Mouse (Mus musculus) G1E (cell line): ENCODE measurements around the gene Zc3hav1. TPM values are rescaled to one million over a fixed set of nuclear protein-coding genes. Genes with fewer than 3 reads are reported as not detected.
A peak's percentile ranks its signal among the peaks of the same experiment; 100 is the strongest.

Experiments used
- ATAC-seq: 2 replicates; pipeline ENCODE4 v1.8.0; 2016; ENCODE audit warnings: mild to moderate bottlenecking; ENCODE audit not compliant: insufficient number of reproducible peaks, poor library complexity, low FRiP score, severe bottlenecking; ENCODE audit errors: extremely low read depth
- DNase-seq: peaks from one replicate; pipeline ENCODE4 v3.0.0; 2012; ENCODE audit warnings: low spot score
- H3K27me3 ChIP-seq: 2 replicates; pipeline ENCODE4 v1.6.1; 2012; ENCODE audit warnings: mild to moderate bottlenecking, low read length, inconsistent platforms; ENCODE audit not compliant: insufficient read depth
- H3K36me3 ChIP-seq: replicated peaks from 2 replicates; pipeline ENCODE3; 2012; ENCODE audit warnings: mild to moderate bottlenecking, inconsistent platforms
- H3K4me1 ChIP-seq: 2 replicates; pipeline ENCODE4 v1.6.1; 2012; ENCODE audit warnings: low read depth, low read length, inconsistent platforms, mixed read lengths; ENCODE audit not compliant: insufficient read depth
- H3K4me3 ChIP-seq: 2 replicates; pipeline ENCODE4 v1.5.1; 2012; ENCODE audit warnings: low read depth, mild to moderate bottlenecking, inconsistent platforms, low read length, moderate library complexity, mixed read lengths
- H3K9me3 ChIP-seq: replicated peaks from 2 replicates; pipeline ENCODE4 v1.6.1; 2012; ENCODE audit warnings: inconsistent platforms
- CTCF ChIP-seq: IDR thresholded peaks from 2 replicates; pipeline ENCODE4 v1.5.1; 2012; ENCODE audit warnings: low read depth, low read length, inconsistent platforms, mixed read lengths
- GATA1 ChIP-seq: IDR thresholded peaks from 2 replicates; pipeline ENCODE4 v1.6.1; 2012; ENCODE audit warnings: borderline replicate concordance, low read length, inconsistent platforms, mixed read lengths
- GATA2 ChIP-seq: IDR thresholded peaks from 2 replicates; pipeline ENCODE4 v1.6.1; 2012; ENCODE audit warnings: low read depth, low read length, inconsistent platforms, borderline replicate concordance
- POLR2AphosphoS5 ChIP-seq: IDR thresholded peaks from 2 replicates; pipeline ENCODE4 v1.6.1; 2012; ENCODE audit warnings: low read depth, low read length, inconsistent platforms; ENCODE audit not compliant: insufficient replicate concordance
- TAL1 ChIP-seq: conservative IDR thresholded peaks from 2 replicates; pipeline ENCODE4 v1.6.1; 2012; ENCODE audit warnings: low read depth, low read length, inconsistent platforms, mixed read lengths
- polyA plus RNA-seq: library from polyadenylated mRNA; stranded (reverse); fragments of >175 nt; gene quantifications from 2 replicates; pipeline ENCODE4 v1.2.3, GENCODE M21; 2012
- total RNA-seq, 2 experiments: library from RNA; stranded (forward) in 1 of 2; stranded (reverse) in 1 of 2; fragments of 200-1000 nt in 1 of 2; fragments of >200 nt in 1 of 2; fragmentation: Nextera tagmentation in 1 of 2; gene quantifications; 2 replicates each; pipeline ENCODE4 v1.2.3; 2014 to 2017

Zc3hav1 gene
- total and polyA plus RNA-seq, 3 experiments: 45.8 to 217 (median 112) TPM

GRCm38 (mm10) chr6:38345796-38346195, 8.6 kb downstream of the Zc3hav1 start:
- DNase-seq (peak; percentile 77), ATAC-seq (peak; percentile 62)
- Histone ChIP-seq H3K4me1 (peaks cover 92% of the 10 kb centered on the region), H3K36me3 (peaks cover 52% of the 10 kb centered on the region), H3K4me3 (peak overlapping the region; percentile 47; the same call in 1 of the 2 replicates), H3K9me3 (no peaks in the 10 kb centered on the region), H3K27me3 (no peaks in the 10 kb centered on the region)
- no peak for TF ChIP-seq GATA1
- no peak for TF ChIP-seq TAL1
- no peak for TF ChIP-seq GATA2
- TF ChIP-seq CTCF: no peak
- no peak for TF ChIP-seq POLR2AphosphoS5

- no peaks in the 10 kb centered on the region for H3K27me3 ChIP-seq
- DNase-seq (no peak), ATAC-seq (no peak)
- peaks cover 92% of the 10 kb centered on the region for H3K4me1 ChIP-seq
- no peaks in the 10 kb centered on the region for H3K9me3 ChIP-seq
- H3K36me3 ChIP-seq: peaks cover 53% of the 10 kb centered on the region
- no peak for TF ChIP-seq TAL1
- no peak for TF ChIP-seq GATA1
- TF ChIP-seq GATA2: no peak
- no peak for TF ChIP-seq POLR2AphosphoS5
- no peak for TF ChIP-seq CTCF
- H3K4me3 ChIP-seq: peak overlapping the region; percentile 69; the same call in 1 of the 2 replicates
Observed at GRCm38 (mm10) chr6:38344006-38344670, 10.3 kb downstream of the Zc3hav1 start.

- DNase-seq: no peak
- no peak for ATAC-seq
- H3K9me3 ChIP-seq: no peaks in the 10 kb centered on the region
- no peaks in the 10 kb centered on the region for H3K27me3 ChIP-seq
- H3K4me1 ChIP-seq: peaks cover 92% of the 10 kb centered on the region
- TF ChIP-seq GATA1 (no peak), POLR2AphosphoS5 (no peak), GATA2 (no peak), TAL1 (no peak), CTCF (no peak)
- H3K36me3 ChIP-seq: peaks cover 55% of the 10 kb centered on the region
- peak overlapping the region; percentile 69 for H3K4me3 ChIP-seq
Observed at GRCm38 (mm10) chr6:38343581-38343980, 10.8 kb downstream of the Zc3hav1 start.

- peaks cover 58% of the 10 kb centered on the region for H3K36me3 ChIP-seq
Observed at GRCm38 (mm10) chr6:38342666-38342992, 11.8 kb downstream of the Zc3hav1 start.

GRCm38 (mm10) chr6:38341751-38342665, 12.4 kb downstream of the Zc3hav1 start:
- peak overlapping the region; percentile 69 for H3K4me3 ChIP-seq
- peaks cover 60% of the 10 kb centered on the region for H3K36me3 ChIP-seq
- ATAC-seq (peak; percentile 80), DNase-seq (peak; percentile 87)
- TF ChIP-seq TAL1: peak; percentile 94
- no peak for TF ChIP-seq CTCF
- no peak for TF ChIP-seq GATA1
- TF ChIP-seq POLR2AphosphoS5: no peak
- TF ChIP-seq GATA2: no peak
- H3K4me1 ChIP-seq: peaks cover 91% of the 10 kb centered on the region
- no peaks in the 10 kb centered on the region for H3K27me3 ChIP-seq
- H3K9me3 ChIP-seq: no peaks in the 10 kb centered on the region

More at GRCm38 (mm10) chr6:38342666-38342992, 11.8 kb downstream of the Zc3hav1 start:
- Histone ChIP-seq H3K4me1 (peaks cover 94% of the 10 kb centered on the region), H3K27me3 (no peaks in the 10 kb centered on the region), H3K4me3 (peak overlapping the region; percentile 69), H3K9me3 (no peaks in the 10 kb centered on the region)
- no peak for DNase-seq
- TF ChIP-seq POLR2AphosphoS5 (no peak), TAL1 (no peak), CTCF (no peak), GATA2 (no peak), GATA1 (no peak)
- peak; percentile 6; the same call in 1 of the 2 replicates for ATAC-seq

- peaks cover 76% of the 10 kb centered on the region for H3K36me3 ChIP-seq
Observed at GRCm38 (mm10) chr6:38339078-38339477, 15.3 kb downstream of the Zc3hav1 start.

More at GRCm38 (mm10) chr6:38339078-38339477, 15.3 kb downstream of the Zc3hav1 start:
- H3K27me3 ChIP-seq: no peaks in the 10 kb centered on the region
- no peak overlapping the region for H3K4me3 ChIP-seq
- H3K4me1 ChIP-seq: peaks cover 66% of the 10 kb centered on the region
- DNase-seq: no peak
- TF ChIP-seq GATA2 (no peak), GATA1 (no peak), CTCF (no peak), POLR2AphosphoS5 (no peak), TAL1 (no peak)
- H3K9me3 ChIP-seq: no peaks in the 10 kb centered on the region
- no peak for ATAC-seq
